Mouse (Mus musculus) ES-E14 (cell line): ENCODE measurements around the gene Tmbim4.

ENCODE experiments used
- HCFC1 ChIP-seq: IDR thresholded peaks from 2 replicates; pipeline ENCODE4 v1.6.1; 2012; ENCODE audit warnings: low read length, inconsistent platforms, borderline replicate concordance; ENCODE audit not compliant: insufficient read depth
- ZNF384 ChIP-seq: IDR thresholded peaks from 2 replicates; pipeline ENCODE4 v1.6.1; 2012; ENCODE audit warnings: low read depth, low read length, inconsistent platforms

DNA sequence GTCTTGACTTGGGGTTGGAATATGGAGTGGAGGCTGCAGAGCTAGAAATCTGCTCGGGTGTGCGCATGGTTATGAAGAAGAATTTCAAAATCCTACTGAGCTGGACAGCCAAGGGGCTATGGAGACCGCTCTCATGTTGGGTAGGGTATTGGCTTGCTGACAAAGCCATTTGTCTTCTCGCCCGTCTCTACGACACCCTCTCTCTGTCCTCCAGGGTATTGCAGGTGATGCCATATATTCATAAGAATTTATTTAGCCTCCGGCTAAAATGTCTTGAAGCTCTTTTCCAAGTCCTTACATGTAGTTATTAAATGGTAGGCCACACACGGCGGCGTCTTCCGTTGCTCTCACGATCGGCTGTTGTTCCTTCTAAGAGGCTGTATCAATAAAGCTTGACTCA lies 68.6 kb downstream of the Tmbim4 start:
- TF ChIP-seq HCFC1 (no peak), ZNF384 (no peak)
